Mouse (Mus musculus): Measurements from ENCODE around the gene Olfr1281. TPM values are rescaled to one million over a fixed set of nuclear protein-coding genes. Genes with fewer than 3 reads are reported as not detected.

Gene Olfr1281
- not detected in 2 replicates for polyA plus RNA-seq (2012; rRNA removed)

GRCm38 (mm10) chr2:111326220-111326619, at the start of gene Olfr1281:
Gene Olfr1281, plus strand, starts transcription at chr2:111326520.

DNA sequence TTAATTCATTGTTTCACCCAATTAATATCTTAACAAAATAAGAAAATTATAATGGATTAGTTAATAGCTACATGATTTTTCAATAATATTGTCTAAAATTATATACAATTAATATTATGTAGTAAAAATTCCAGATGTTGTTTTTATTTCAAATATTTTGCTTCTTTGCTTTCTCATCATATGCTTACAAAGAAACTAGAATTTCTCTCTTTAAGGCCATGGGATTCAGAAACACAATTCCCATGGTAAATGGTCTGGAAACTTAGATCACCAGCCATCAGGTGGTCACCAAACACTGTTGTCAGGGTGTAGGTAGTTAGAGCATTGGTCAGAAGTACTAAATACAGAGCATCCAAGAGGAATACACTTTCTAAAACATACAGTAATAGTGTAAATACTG, 36.5 kb upstream of the Olfr1281 start, which contains the start of gene Olfr1278:
Gene Olfr1278 (plus strand): TSS at position 301 of the 400 bp plus-strand sequence.

DNA sequence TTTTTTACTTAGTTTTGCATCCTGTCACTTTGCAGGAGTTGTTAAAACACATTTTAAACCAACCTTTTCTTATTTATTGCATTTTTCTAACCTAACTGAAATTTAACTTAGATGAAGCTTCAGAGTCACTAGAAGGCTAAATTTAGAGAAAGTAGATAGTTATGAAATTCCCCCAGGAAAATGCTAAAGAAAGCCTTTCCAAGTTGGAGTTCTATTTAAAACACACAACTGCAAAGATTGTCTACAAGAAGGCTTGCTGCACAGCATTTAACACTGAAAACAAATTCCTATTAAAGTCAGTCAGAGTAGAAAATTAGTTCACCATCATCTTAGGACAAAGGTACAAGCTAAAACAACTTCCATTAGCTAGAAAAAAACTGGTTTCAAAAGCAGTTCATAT, 25.9 kb upstream of the Olfr1281 start, which contains the start of gene Olfr1279:
Gene Olfr1279 (plus strand): TSS at position 262 of the 400 bp plus-strand sequence.

DNA sequence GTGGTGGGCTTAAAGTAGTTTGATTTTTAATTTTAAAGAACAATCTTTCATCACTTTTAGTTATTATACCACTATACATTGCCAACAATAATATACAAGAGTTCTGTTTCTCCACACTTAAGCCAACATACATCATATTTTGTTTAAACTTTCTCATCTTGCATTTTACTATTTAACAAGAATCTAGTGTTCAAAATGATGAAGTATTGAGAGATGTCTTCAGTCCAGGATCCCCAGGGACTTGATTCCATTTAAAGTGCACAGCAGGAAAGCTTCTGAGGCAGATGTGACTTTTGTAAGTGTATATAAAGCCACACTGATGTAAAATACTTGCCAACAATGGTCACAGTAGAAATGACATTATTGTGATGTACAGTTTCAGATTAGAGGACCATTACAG, 12.6 kb upstream of the Olfr1281 start, which contains the start of gene Olfr1280:
Gene Olfr1280 (plus strand): TSS at position 301 of the 400 bp plus-strand sequence.

GRCm38 (mm10) chr2:111335976-111336375, 9.7 kb downstream of the Olfr1281 start, which contains the start of gene Olfr1282:
Gene Olfr1282, minus strand, starts transcription at chr2:111336076.

DNA sequence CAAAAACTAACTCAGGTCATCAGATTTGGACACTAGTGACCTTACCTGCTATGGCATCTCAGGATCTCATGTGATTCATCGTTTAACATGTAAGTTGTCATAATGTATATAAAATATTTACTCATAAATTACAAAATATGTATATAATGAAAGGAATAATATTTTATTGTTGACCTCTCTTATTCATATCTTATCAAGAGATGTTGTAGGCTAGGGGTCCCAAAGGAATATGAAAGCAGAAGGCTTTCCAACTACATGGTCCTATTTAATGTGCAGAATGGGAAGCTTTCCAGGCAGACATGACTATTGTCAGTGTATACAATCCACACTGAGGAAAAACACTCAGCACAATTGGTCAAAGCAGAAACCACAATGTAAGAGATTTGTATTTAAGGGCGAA, 40.2 kb downstream of the Olfr1281 start, which contains the start of gene Olfr1283:
Gene Olfr1283 (plus strand): TSS at position 301 of the 400 bp plus-strand sequence.

DNA sequence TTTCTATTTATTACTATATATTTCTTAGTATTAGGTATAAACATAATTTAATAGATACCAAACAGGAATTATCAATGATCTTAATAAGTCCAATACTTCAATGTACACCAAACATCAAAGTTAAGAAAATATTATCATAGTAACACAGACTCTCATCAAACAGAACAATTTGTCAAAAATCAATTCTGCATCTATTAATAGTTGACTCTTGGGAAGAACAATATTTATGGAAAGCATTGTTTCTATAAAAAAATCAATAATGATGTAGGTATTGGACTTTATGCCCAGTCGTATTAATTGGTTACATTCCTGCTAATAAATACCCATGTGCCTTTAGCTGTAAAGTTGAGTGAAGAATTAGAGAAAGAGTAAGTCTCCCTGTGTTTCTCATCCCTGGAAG, 48.9 kb downstream of the Olfr1281 start, which contains the start of gene Olfr1284:
Gene Olfr1284 (plus strand): TSS at position 301 of the 400 bp plus-strand sequence.

Other genes with a start within 250 kb of the Olfr1281 start
- not detected in 2 replicates for gene Gm13941, start 220.5 kb upstream of the Olfr1281 start, polyA plus RNA-seq (2012; rRNA removed)
- not detected in 2 replicates for gene Gm15130, start 173.6 kb upstream of the Olfr1281 start, polyA plus RNA-seq (2012; rRNA removed)
- gene 4930430A15Rik, start 96.9 kb upstream of the Olfr1281 start, polyA plus RNA-seq (2012; rRNA removed): not detected in 2 replicates
- not detected in 2 replicates for gene Olfr1275, start 91.2 kb upstream of the Olfr1281 start, polyA plus RNA-seq (2012; rRNA removed)
- gene Olfr1276, start 72.0 kb upstream of the Olfr1281 start, polyA plus RNA-seq (2012; rRNA removed): not detected in 2 replicates
- gene Olfr1277, start 52.4 kb upstream of the Olfr1281 start, polyA plus RNA-seq (2012; rRNA removed): not detected in 2 replicates
- gene Olfr1278, start 36.4 kb upstream of the Olfr1281 start, polyA plus RNA-seq (2012; rRNA removed): not detected in 2 replicates
- not detected in 2 replicates for gene Olfr1279, start 25.9 kb upstream of the Olfr1281 start, polyA plus RNA-seq (2012; rRNA removed)
- gene Olfr1280, start 12.5 kb upstream of the Olfr1281 start, polyA plus RNA-seq (2012; rRNA removed): not detected in 2 replicates
- not detected in 2 replicates for gene Olfr1282, start 9.6 kb downstream of the Olfr1281 start, polyA plus RNA-seq (2012; rRNA removed)
- not detected in 2 replicates for gene Olfr1283, start 40.3 kb downstream of the Olfr1281 start, polyA plus RNA-seq (2012; rRNA removed)
- gene Olfr1284, start 49.0 kb downstream of the Olfr1281 start, polyA plus RNA-seq (2012; rRNA removed): not detected in 2 replicates
- gene Olfr1286, start 96.6 kb downstream of the Olfr1281 start, polyA plus RNA-seq (2012; rRNA removed): not detected in 2 replicates
- not detected in 2 replicates for gene Olfr1287, start 122.6 kb downstream of the Olfr1281 start, polyA plus RNA-seq (2012; rRNA removed)
- gene Olfr1288, start 147.6 kb downstream of the Olfr1281 start, polyA plus RNA-seq (2012; rRNA removed): not detected in 2 replicates
- gene Olfr1289, start 154.3 kb downstream of the Olfr1281 start, polyA plus RNA-seq (2012; rRNA removed): not detected in 2 replicates
- not detected in 2 replicates for gene Olfr1290, start 167.3 kb downstream of the Olfr1281 start, polyA plus RNA-seq (2012; rRNA removed)
- not detected in 2 replicates for gene Olfr1291-ps1, start 170.7 kb downstream of the Olfr1281 start, polyA plus RNA-seq (2012; rRNA removed)
- gene Olfr1293-ps, start 198.7 kb downstream of the Olfr1281 start, polyA plus RNA-seq (2012; rRNA removed): not detected in 2 replicates
- gene Olfr1294, start 213.8 kb downstream of the Olfr1281 start, polyA plus RNA-seq (2012; rRNA removed): not detected in 2 replicates
- gene Olfr1295, start 243.2 kb downstream of the Olfr1281 start, polyA plus RNA-seq (2012; rRNA removed): not detected in 2 replicates